Mouse (Mus musculus) forebrain, embryonic 11.5 days (tissue): ENCODE data around the gene 1700025G04Rik. TPM values are rescaled to one million over a fixed set of nuclear protein-coding genes. Genes with fewer than 3 reads are reported as not detected.
A peak's percentile ranks its signal among the peaks of the same experiment; 100 is the strongest.

Experiments used
- ATAC-seq: fragments of 200-750 bp; cut with Nextera tagmentation; replicated peaks from 2 replicates; pipeline ENCODE4 v1.8.0; 2017; ENCODE audit warnings: moderate TSS enrichment; ENCODE audit not compliant: low FRiP score
- DNase-seq: peaks from one replicate; pipeline ENCODE4 v3.0.0-alpha.2; 2017; ENCODE audit warnings: low spot score
- H3K27ac ChIP-seq: fragments of 300-500 bp; sonication (generic); 2 replicates; pipeline ENCODE4 v1.5.1; 2014; ENCODE audit warnings: low read depth, low read length
- H3K27me3 ChIP-seq: fragments of 300-500 bp; sonication (generic); 2 replicates; pipeline ENCODE4 v1.6.1; 2014; ENCODE audit warnings: mild to moderate bottlenecking, low read length, mixed read lengths; ENCODE audit not compliant: control insufficient read depth, insufficient read depth
- H3K36me3 ChIP-seq: fragments of 300-500 bp; sonication (generic); 2 replicates; pipeline ENCODE4 v1.6.1; 2014; ENCODE audit warnings: mild to moderate bottlenecking, low read length, moderate library complexity, mixed read lengths; ENCODE audit not compliant: control insufficient read depth, insufficient read depth
- H3K4me1 ChIP-seq: fragments of 300-500 bp; sonication (generic); replicated peaks from 2 replicates; pipeline ENCODE4 v1.6.1; 2014; ENCODE audit warnings: low read length, mixed read lengths; ENCODE audit not compliant: control insufficient read depth, insufficient read depth
- H3K4me2 ChIP-seq: fragments of 300-500 bp; sonication (generic); 2 replicates; pipeline ENCODE4 v1.6.1; 2014; ENCODE audit warnings: low read depth, mild to moderate bottlenecking, low read length, moderate library complexity, mixed read lengths; ENCODE audit not compliant: severe bottlenecking
- H3K4me3 ChIP-seq: fragments of 300-500 bp; sonication (generic); 2 replicates; pipeline ENCODE4 v1.5.1; 2014; ENCODE audit warnings: low read depth, low read length
- H3K9ac ChIP-seq: fragments of 300-500 bp; sonication (generic); 2 replicates; pipeline ENCODE4 v1.6.1; 2014; ENCODE audit warnings: low read length
- H3K9me3 ChIP-seq: fragments of 300-500 bp; sonication (generic); 2 replicates; pipeline ENCODE4 v1.6.1; 2016; ENCODE audit warnings: low read length, mixed read lengths; ENCODE audit not compliant: control insufficient read depth
- whole genome bisulfite sequencing: fragments of 180-500 bp; shearing (Covaris S2); extraction: QIAGEN DNeasy Blood & Tissue Kit; methylation state at CpG from one replicate; pipeline ENCODE4 v1.1.7; 2014; 5-methylcytosine and 5-hydroxymethylcytosine counted together
- polyA plus RNA-seq: library from polyadenylated mRNA; unstranded; fragments of >200 nt; fragmentation: Nextera tagmentation; extraction: Ambion mirVana; gene quantifications from 2 replicates; pipeline ENCODE4 v1.2.1, GENCODE M21; 2014

The 1700025G04Rik gene
- polyA plus RNA-seq, 1 experiment from 2014 or later = 25.6 TPM

GRCm38 (mm10) chr1:152090564-152091545 is 930 bp upstream of the 1700025G04Rik start:
- Histone ChIP-seq H3K36me3 (no peaks in the 10 kb centered on the region), H3K4me3 (peak overlapping the region; percentile 86), H3K4me1 (peaks cover 12% of the 10 kb centered on the region), H3K9me3 (no peaks in the 10 kb centered on the region), H3K27me3 (no peaks in the 10 kb centered on the region), H3K27ac (peak overlapping the region; percentile 85), H3K9ac (peak overlapping the region; percentile 91), H3K4me2 (peak overlapping the region; percentile 84)
- DNase-seq (no peak), ATAC-seq (peak; percentile 76)
- WGBS = under 1% methylated on average over 36 of the region's 36 CpGs

- ATAC-seq (peak; percentile 40), DNase-seq (peak; percentile 79)
- Histone ChIP-seq H3K27me3 (no peaks in the 10 kb centered on the region), H3K9me3 (no peaks in the 10 kb centered on the region), H3K4me3 (peak overlapping the region; percentile 86), H3K4me2 (peak overlapping the region; percentile 84), H3K9ac (peak overlapping the region; percentile 91), H3K36me3 (no peaks in the 10 kb centered on the region), H3K4me1 (peaks cover 16% of the 10 kb centered on the region), H3K27ac (peak overlapping the region; percentile 85)
- 0% methylated on average over 25 of the region's 25 CpGs for WGBS
Measured at GRCm38 (mm10) chr1:152089526-152089925, 399 bp downstream of the 1700025G04Rik start.

- Histone ChIP-seq H3K27me3 (no peaks in the 10 kb centered on the region), H3K9me3 (no peaks in the 10 kb centered on the region), H3K4me2 (peak overlapping the region; percentile 84), H3K4me3 (peak overlapping the region; percentile 86), H3K4me1 (peaks cover 18% of the 10 kb centered on the region), H3K36me3 (no peaks in the 10 kb centered on the region), H3K9ac (peak overlapping the region; percentile 91), H3K27ac (0 out of 2 replicates have a peak overlapping the region, but pooled peaks have one; percentile 12)
- no peak for ATAC-seq
- WGBS = 4% methylated on average over 16 of the region's 16 CpGs
- peak; percentile 59 for DNase-seq
Measured at GRCm38 (mm10) chr1:152088791-152089401, 1.0 kb downstream of the 1700025G04Rik start.

- Histone ChIP-seq H3K36me3 (no peaks in the 10 kb centered on the region), H3K9ac (no peak overlapping the region), H3K9me3 (no peaks in the 10 kb centered on the region), H3K4me3 (no peak overlapping the region), H3K4me1 (peaks cover 18% of the 10 kb centered on the region), H3K27ac (no peak overlapping the region), H3K4me2 (peak overlapping the region; percentile 84; the same call in 1 of the 2 replicates), H3K27me3 (no peaks in the 10 kb centered on the region)
- no peak for ATAC-seq
- 50% methylated on average over 5 of the region's 5 CpGs for WGBS
- no peak for DNase-seq
Measured at GRCm38 (mm10) chr1:152088030-152088429, 1.9 kb downstream of the 1700025G04Rik start.

GRCm38 (mm10) chr1:152086951-152087350 is 3.0 kb downstream of the 1700025G04Rik start:
- no peak overlapping the region for H3K4me2 ChIP-seq
- ATAC-seq = no peak
- H3K27ac ChIP-seq = no peak overlapping the region
- DNase-seq = no peak
- H3K4me3 ChIP-seq = no peak overlapping the region
- H3K9me3 ChIP-seq = no peaks in the 10 kb centered on the region
- no peak overlapping the region for H3K9ac ChIP-seq
- no peaks in the 10 kb centered on the region for H3K27me3 ChIP-seq
- H3K36me3 ChIP-seq = no peaks in the 10 kb centered on the region
- peaks cover 18% of the 10 kb centered on the region for H3K4me1 ChIP-seq
- WGBS = 17% methylated on average over 3 of the region's 3 CpGs

GRCm38 (mm10) chr1:152085561-152085960 is 4.4 kb downstream of the 1700025G04Rik start:
- ATAC-seq (no peak), DNase-seq (no peak)
- H3K27me3 ChIP-seq = no peaks in the 10 kb centered on the region
- H3K36me3 ChIP-seq = no peaks in the 10 kb centered on the region
- H3K4me2 ChIP-seq = no peak overlapping the region
- no peak overlapping the region for H3K9ac ChIP-seq
- H3K27ac ChIP-seq = no peak overlapping the region
- H3K4me1 ChIP-seq = peaks cover 18% of the 10 kb centered on the region
- H3K4me3 ChIP-seq = no peak overlapping the region
- 84% methylated on average over 5 of the region's 5 CpGs for WGBS
- no peaks in the 10 kb centered on the region for H3K9me3 ChIP-seq

GRCm38 (mm10) chr1:152084638-152085345 is 5.1 kb downstream of the 1700025G04Rik start:
- ATAC-seq (no peak), DNase-seq (peak; percentile 52)
- no peak overlapping the region for H3K4me3 ChIP-seq
- 0 out of 2 replicates have a peak overlapping the region, but pooled peaks have one; percentile 8 for H3K4me2 ChIP-seq
- H3K9me3 ChIP-seq = no peaks in the 10 kb centered on the region
- no peak overlapping the region for H3K9ac ChIP-seq
- 28% methylated on average over 15 of the region's 15 CpGs for WGBS
- H3K4me1 ChIP-seq = peaks cover 18% of the 10 kb centered on the region
- no peaks in the 10 kb centered on the region for H3K36me3 ChIP-seq
- H3K27ac ChIP-seq = no peak overlapping the region
- no peaks in the 10 kb centered on the region for H3K27me3 ChIP-seq
